Mouse (Mus musculus) liver, embryonic 11.5 days (tissue): ENCODE results near the gene H2-Aa. TPM values are rescaled to one million over a fixed set of nuclear protein-coding genes. Genes with fewer than 3 reads are reported as not detected.

ENCODE experiments used
- ATAC-seq: fragments of 200-750 bp; cut with Nextera tagmentation; replicated peaks from 2 replicates; pipeline ENCODE4 v1.8.0; 2017; ENCODE audit warnings: moderate number of reproducible peaks, mild to moderate bottlenecking, moderate TSS enrichment, moderate library complexity; ENCODE audit not compliant: low FRiP score
- DNase-seq: peaks from one replicate; pipeline ENCODE4 v3.0.0-alpha.2; 2017; ENCODE audit warnings: low spot score
- H3K27ac ChIP-seq: fragments of 300-500 bp; sonication (generic); 2 replicates; pipeline ENCODE4 v1.5.1; 2014; ENCODE audit warnings: mild to moderate bottlenecking, low read depth, low read length, control low read depth
- H3K27me3 ChIP-seq: fragments of 300-500 bp; sonication (generic); replicated peaks from 2 replicates; pipeline ENCODE4 v1.6.1; 2014; ENCODE audit warnings: low read length, mixed read lengths; ENCODE audit not compliant: control insufficient read depth, insufficient read depth
- H3K36me3 ChIP-seq: fragments of 300-500 bp; sonication (generic); 2 replicates; pipeline ENCODE4 v1.6.1; 2014; ENCODE audit warnings: mild to moderate bottlenecking, low read length, moderate library complexity, mixed read lengths; ENCODE audit not compliant: control insufficient read depth, insufficient read depth
- H3K4me1 ChIP-seq: fragments of 300-500 bp; sonication (generic); replicated peaks from 2 replicates; pipeline ENCODE4 v1.6.1; 2014; ENCODE audit warnings: low read length, mixed read lengths; ENCODE audit not compliant: control insufficient read depth, insufficient read depth
- H3K4me2 ChIP-seq: fragments of 300-500 bp; sonication (generic); 2 replicates; pipeline ENCODE4 v1.6.1; 2014; ENCODE audit warnings: mild to moderate bottlenecking, control low read depth, moderate library complexity
- H3K4me3 ChIP-seq: fragments of 300-500 bp; sonication (generic); 2 replicates; pipeline ENCODE4 v1.5.1; 2014; ENCODE audit warnings: low read depth, low read length, control low read depth
- H3K9ac ChIP-seq: fragments of 300-500 bp; sonication (generic); 2 replicates; pipeline ENCODE4 v1.6.1; 2014; ENCODE audit warnings: low read depth, low read length, control low read depth
- H3K9me3 ChIP-seq: fragments of 300-500 bp; sonication (generic); 2 replicates; pipeline ENCODE4 v1.6.1; 2016; ENCODE audit warnings: low read length, inconsistent platforms, mixed read lengths; ENCODE audit not compliant: control insufficient read depth
- WGBS: fragments of 180-500 bp; shearing (Covaris S2); extraction: QIAGEN DNeasy Blood & Tissue Kit; methylation state at CpG from one replicate; pipeline ENCODE4 v1.1.7; 2014; 5-methylcytosine and 5-hydroxymethylcytosine counted together
- polyA plus RNA-seq: library from polyadenylated mRNA; unstranded; fragments of >200 nt; fragmentation: Nextera tagmentation; extraction: Ambion mirVana; gene quantifications from 2 replicates; pipeline ENCODE4 v1.2.1, GENCODE M21; 2014

The H2-Aa gene
- not detected in 2 replicates for polyA plus RNA-seq

DNA sequence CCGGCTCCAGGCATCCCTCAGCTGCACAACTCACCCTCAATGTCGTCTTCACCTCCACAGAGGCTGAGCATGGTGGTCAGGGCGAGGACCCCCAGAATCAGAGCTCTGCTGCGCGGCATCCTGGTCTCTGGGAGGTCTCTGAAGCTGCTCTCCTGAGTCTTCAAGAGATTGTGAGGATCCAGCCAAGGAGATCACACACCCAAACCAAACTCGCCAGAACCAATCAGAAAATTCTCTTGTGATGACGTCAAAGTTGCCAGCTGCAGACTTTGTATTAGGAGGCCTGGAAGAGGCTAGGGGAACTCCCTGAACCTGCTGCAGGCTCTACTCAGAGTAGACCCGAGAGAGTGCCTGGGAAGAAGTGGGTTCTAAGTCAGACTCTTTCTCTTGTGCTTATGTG, at the start of gene H2-Aa:
TSS of gene H2-Aa (minus strand) at position 176 of the 400 bp plus-strand sequence.
- no peak; the same call in 1 of the 2 replicates for ATAC-seq
- 20% methylated on average over 8 of the region's 8 CpGs for WGBS

DNA sequence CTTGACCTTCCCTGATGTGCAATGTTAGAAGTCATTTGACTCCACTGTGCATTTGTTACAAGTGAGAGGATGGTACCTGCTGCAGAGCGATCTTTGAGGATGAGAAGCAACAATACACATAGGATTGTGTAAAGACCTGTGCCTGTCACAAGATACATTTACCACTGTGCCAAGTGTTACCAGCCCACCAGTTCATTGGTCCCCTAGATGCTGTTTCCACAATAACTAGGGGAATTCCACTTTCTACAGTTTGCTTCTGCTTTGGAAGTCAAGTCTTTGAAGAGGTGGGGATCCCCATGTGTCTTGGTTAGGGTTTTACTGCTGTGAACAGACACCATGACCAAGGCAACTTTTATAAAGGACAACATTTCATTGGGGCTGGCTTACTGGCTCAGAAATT, 43.6 kb upstream of the H2-Aa start:
- no peak overlapping the region for H3K9ac ChIP-seq
- no peak overlapping the region for H3K4me3 ChIP-seq
- DNase-seq, result no peak
- H3K36me3 ChIP-seq, result no peaks in the 10 kb centered on the region
- H3K9me3 ChIP-seq, result no peaks in the 10 kb centered on the region
- H3K4me2 ChIP-seq, result no peak overlapping the region
- ATAC-seq, result no peak
- H3K4me1 ChIP-seq, result no peaks in the 10 kb centered on the region
- no peak overlapping the region for H3K27ac ChIP-seq
- H3K27me3 ChIP-seq, result no peaks in the 10 kb centered on the region
- 83% methylated on average over 1 of the region's 1 CpGs for WGBS

More for the DNA sequence above, at the start of gene H2-Aa:
- no peak for DNase-seq
- no peak within 1 kb of the TSS for H3K4me3 ChIP-seq
- H3K9ac ChIP-seq, result no peak within 1 kb of the TSS
- no peak within 1 kb of the TSS for H3K27ac ChIP-seq
- H3K9me3 ChIP-seq, result no peaks in the 10 kb centered on the region
- no peaks in the 10 kb centered on the region for H3K36me3 ChIP-seq
- no peaks in the 10 kb centered on the region for H3K4me1 ChIP-seq
- H3K4me2 ChIP-seq, result no peak within 1 kb of the TSS
- no peaks in the 10 kb centered on the region for H3K27me3 ChIP-seq

DNA sequence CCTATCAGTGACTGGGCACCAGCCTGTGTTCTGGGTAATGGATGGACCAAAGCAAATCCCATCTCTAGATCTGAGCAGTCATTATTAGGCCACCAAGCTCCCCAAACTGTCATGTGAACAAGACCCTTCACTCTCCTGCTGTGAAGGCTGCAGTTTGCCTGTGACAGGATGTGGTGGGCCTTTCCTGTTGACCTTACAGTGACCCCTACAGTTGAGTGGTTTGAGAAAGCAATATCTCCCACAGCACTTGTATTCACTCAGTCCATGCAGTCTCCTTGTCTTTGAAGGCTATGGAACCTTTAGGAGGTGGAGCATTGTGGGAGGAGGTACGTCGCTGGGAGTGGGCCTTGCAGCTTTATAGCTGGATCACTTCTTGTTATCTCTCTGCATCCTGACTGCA, 42.2 kb upstream of the H2-Aa start:
- DNase-seq (no peak), ATAC-seq (no peak)
- no peaks in the 10 kb centered on the region for H3K4me1 ChIP-seq
- H3K4me3 ChIP-seq, result no peak overlapping the region
- H3K36me3 ChIP-seq, result no peaks in the 10 kb centered on the region
- H3K9me3 ChIP-seq, result no peaks in the 10 kb centered on the region
- no peak overlapping the region for H3K9ac ChIP-seq
- no peak overlapping the region for H3K27ac ChIP-seq
- 47% methylated on average over 2 of the region's 2 CpGs for WGBS
- no peaks in the 10 kb centered on the region; the same call in 1 of the 2 replicates for H3K27me3 ChIP-seq
- no peak overlapping the region for H3K4me2 ChIP-seq

DNA sequence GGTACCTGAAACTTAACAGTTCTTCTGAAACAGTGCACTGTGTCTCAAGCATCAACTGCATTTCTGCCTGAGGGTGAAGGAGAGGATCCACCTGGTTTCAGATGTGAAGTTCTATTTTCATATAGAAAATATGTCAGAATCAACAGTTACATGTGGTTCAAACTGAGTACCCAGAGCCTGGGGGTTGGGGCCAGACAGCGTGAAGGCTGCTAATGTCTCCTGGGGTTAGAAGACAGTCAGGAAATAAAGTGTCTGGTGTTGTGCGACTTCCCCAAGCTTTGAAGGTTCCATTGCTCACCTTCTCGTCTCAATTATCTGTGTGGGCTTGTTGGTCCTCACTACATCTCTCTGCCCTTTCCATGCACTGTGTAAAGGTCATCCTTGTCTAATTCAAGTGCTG, 38.8 kb upstream of the H2-Aa start:
- no peak for DNase-seq
- no peak for ATAC-seq
- H3K27ac ChIP-seq, result no peak overlapping the region
- H3K4me3 ChIP-seq, result no peak overlapping the region
- no peaks in the 10 kb centered on the region for H3K4me1 ChIP-seq
- H3K4me2 ChIP-seq, result no peak overlapping the region
- 72% methylated on average over 3 of the region's 3 CpGs for WGBS
- no peaks in the 10 kb centered on the region for H3K9me3 ChIP-seq
- H3K27me3 ChIP-seq, result no peaks in the 10 kb centered on the region; the same call in 1 of the 2 replicates
- H3K9ac ChIP-seq, result no peak overlapping the region
- no peaks in the 10 kb centered on the region for H3K36me3 ChIP-seq

DNA sequence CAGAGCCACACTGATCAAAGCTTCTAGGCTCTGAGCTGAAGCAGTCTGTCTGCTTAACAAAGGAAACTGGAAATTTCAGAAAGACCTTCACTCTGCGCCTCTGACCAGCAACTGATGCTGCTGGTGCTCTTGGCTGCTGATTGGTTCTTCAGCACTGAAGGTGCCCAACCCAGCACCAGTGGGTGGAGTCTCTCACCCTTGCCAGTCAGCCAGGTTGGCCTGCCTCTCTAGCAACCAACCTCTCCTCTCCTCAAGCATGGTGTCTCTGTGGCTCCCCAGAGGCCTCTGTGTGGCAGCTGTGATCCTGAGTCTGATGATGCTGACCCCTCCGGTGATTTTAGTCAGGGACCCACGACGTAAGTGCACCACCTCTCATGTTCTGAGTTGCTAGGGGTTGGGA, 37.8 kb upstream of the H2-Aa start, which contains the start of gene H2-Eb2:
TSS of gene H2-Eb2 (plus strand) at position 230 of the 400 bp plus-strand sequence.
- no peak for ATAC-seq
- no peaks in the 10 kb centered on the region for H3K36me3 ChIP-seq
- no peaks in the 10 kb centered on the region; the same call in 1 of the 2 replicates for H3K27me3 ChIP-seq
- H3K4me2 ChIP-seq, result no peak within 1 kb of the TSS
- WGBS, result 56% methylated on average over 4 of the region's 4 CpGs
- H3K4me3 ChIP-seq, result no peak within 1 kb of the TSS
- no peak for DNase-seq
- no peak within 1 kb of the TSS for H3K27ac ChIP-seq
- H3K9ac ChIP-seq, result no peak within 1 kb of the TSS
- no peaks in the 10 kb centered on the region for H3K9me3 ChIP-seq
- no peaks in the 10 kb centered on the region for H3K4me1 ChIP-seq

DNA sequence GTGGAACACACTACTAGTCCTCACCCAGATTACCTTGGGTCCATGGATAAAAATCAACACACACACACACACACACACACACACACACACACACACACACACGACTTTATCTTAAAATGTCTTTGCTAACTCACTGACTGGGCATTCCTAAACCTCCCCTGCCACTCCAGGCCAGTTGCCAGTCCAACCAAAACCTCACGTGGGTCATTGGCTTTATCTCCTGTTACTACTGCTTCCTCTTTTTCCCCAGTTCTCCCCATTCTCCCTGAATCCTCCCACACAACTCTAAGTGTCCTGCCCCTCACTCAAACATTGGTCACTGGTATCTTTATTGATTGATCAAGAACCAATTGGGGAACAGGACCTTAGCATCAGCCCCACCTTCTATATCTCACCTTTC, 29.7 kb upstream of the H2-Aa start:
- Histone ChIP-seq H3K4me2 (no peak overlapping the region), H3K27ac (no peak overlapping the region), H3K9ac (no peak overlapping the region), H3K36me3 (no peaks in the 10 kb centered on the region), H3K4me1 (no peaks in the 10 kb centered on the region), H3K9me3 (no peaks in the 10 kb centered on the region), H3K4me3 (no peak overlapping the region), H3K27me3 (no peaks in the 10 kb centered on the region)
- DNase-seq, result no peak
- WGBS, result 26% methylated on average over 2 of the region's 2 CpGs
- no peak for ATAC-seq

DNA sequence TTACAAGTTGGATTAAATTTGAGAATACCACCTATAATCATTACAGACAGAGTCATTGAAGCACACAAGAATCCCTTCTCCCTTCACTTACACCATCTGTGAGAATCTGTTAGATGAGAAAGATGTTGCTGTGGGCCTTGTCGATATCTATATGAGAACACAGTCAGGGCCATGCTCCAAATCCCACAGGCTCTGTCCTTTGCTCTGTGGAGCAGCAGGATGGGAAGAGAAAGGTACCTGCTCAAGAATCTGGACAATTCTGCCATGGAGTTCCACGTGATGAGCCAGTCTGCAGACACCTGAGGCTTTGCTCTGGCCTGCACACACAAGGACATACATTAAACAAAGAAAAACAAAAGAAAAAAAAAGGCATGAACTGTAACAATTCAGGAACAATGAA, 29.1 kb upstream of the H2-Aa start:
- Histone ChIP-seq H3K4me1 (no peaks in the 10 kb centered on the region), H3K4me2 (no peak overlapping the region), H3K4me3 (no peak overlapping the region), H3K27ac (no peak overlapping the region), H3K9ac (no peak overlapping the region), H3K9me3 (no peaks in the 10 kb centered on the region), H3K27me3 (no peaks in the 10 kb centered on the region), H3K36me3 (no peaks in the 10 kb centered on the region)
- 65% methylated on average over 2 of the region's 2 CpGs for WGBS
- ATAC-seq (no peak), DNase-seq (no peak)

DNA sequence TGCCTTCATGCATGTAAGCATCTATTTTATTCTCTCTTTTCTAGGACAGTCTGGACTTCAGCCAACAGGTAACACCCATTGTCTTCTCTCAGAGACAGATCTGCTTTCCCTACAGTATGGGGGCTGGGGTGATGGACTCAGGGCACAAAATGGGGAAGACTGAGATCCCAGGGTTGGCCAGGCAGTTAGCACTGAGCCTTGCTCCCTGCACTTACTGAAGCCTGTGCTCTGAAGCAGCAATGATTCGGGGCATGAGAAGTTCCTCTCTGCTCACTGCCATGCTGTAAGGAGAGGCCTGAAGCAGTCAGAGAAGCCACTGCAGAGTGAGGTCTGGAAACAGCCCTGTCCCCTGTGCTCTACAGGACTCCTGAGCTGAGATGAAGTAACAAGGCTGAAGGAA, 27.9 kb upstream of the H2-Aa start:
- H3K27me3 ChIP-seq, result no peaks in the 10 kb centered on the region
- H3K4me2 ChIP-seq, result no peak overlapping the region
- H3K4me1 ChIP-seq, result no peaks in the 10 kb centered on the region
- DNase-seq (no peak), ATAC-seq (no peak)
- no peak overlapping the region for H3K27ac ChIP-seq
- H3K4me3 ChIP-seq, result no peak overlapping the region
- 64% methylated on average over 1 of the region's 1 CpGs for WGBS
- no peaks in the 10 kb centered on the region for H3K36me3 ChIP-seq
- H3K9me3 ChIP-seq, result no peaks in the 10 kb centered on the region
- no peak overlapping the region for H3K9ac ChIP-seq

DNA sequence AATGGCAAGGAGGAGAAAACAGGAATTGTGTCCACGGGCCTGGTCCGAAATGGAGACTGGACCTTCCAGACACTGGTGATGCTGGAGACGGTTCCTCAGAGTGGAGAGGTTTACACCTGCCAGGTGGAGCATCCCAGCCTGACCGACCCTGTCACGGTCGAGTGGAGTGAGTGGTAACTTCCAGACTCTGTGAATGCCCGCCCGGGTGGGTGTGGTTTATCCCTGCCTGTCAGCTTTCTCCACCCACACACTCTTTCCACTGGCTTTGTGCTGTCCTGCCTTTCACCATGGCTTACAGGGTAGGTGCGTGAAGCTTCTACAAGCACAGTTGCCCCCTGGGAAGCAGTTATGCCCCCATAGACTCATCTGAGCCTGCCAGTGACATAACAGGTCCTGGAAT, 26.7 kb upstream of the H2-Aa start:
- Histone ChIP-seq H3K36me3 (no peaks in the 10 kb centered on the region), H3K9ac (no peak overlapping the region), H3K9me3 (no peaks in the 10 kb centered on the region), H3K27ac (no peak overlapping the region), H3K4me2 (no peak overlapping the region), H3K4me3 (no peak overlapping the region), H3K4me1 (no peaks in the 10 kb centered on the region), H3K27me3 (no peaks in the 10 kb centered on the region; the same call in 1 of the 2 replicates)
- no peak for ATAC-seq
- WGBS, result 69% methylated on average over 9 of the region's 9 CpGs
- DNase-seq, result no peak
